Mouse (Mus musculus) splenic B cell, adult 2 months (primary cell): ENCODE measurements around the gene Ano6.

Experiments
- DNase-seq: peaks from one replicate; pipeline ENCODE4 v3.0.0-alpha.2; 2011; ENCODE audit warnings: low read depth, low spot score
- H3K27me3 ChIP-seq: 2 replicates; pipeline ENCODE4 v1.6.1; 2012; ENCODE audit warnings: mild to moderate bottlenecking, low read length, moderate library complexity, mixed read lengths; ENCODE audit not compliant: control insufficient read depth, poor library complexity, insufficient read depth, severe bottlenecking
- H3K36me3 ChIP-seq: 2 replicates; pipeline ENCODE4 v1.6.1; 2012; ENCODE audit warnings: mild to moderate bottlenecking, low read length, moderate library complexity, mixed read lengths; ENCODE audit not compliant: control insufficient read depth, poor library complexity, insufficient read depth, severe bottlenecking

Ano6 gene

GRCm38 (mm10) chr15:96014501-96014900 is 223.9 kb downstream of the Ano6 start:
- DNase-seq: no peak
- Histone ChIP-seq H3K36me3 (no peaks in the 10 kb centered on the region), H3K27me3 (no peaks in the 10 kb centered on the region)

GRCm38 (mm10) chr15:96020465-96020864 is 229.8 kb downstream of the Ano6 start:
- no peaks in the 10 kb centered on the region for H3K36me3 ChIP-seq
- H3K27me3 ChIP-seq: no peaks in the 10 kb centered on the region
- no peak for DNase-seq

GRCm38 (mm10) chr15:96021506-96021905 is 230.9 kb downstream of the Ano6 start:
- Histone ChIP-seq H3K36me3 (no peaks in the 10 kb centered on the region), H3K27me3 (no peaks in the 10 kb centered on the region)
- DNase-seq: no peak
